Mouse (Mus musculus): ENCODE measurements around the gene Olfr1469. TPM values are rescaled to one million over a fixed set of nuclear protein-coding genes. Genes with fewer than 3 reads are reported as not detected.
"Not testable (repeated sequence)": the region's sequence is repeated elsewhere in the genome, so short reads cannot be mapped to it uniquely, and the experiment has no call there.

The Olfr1469 gene
- total RNA-seq (2021) = not detected

- DNase-seq (ENCODE audit: low spot score in 2 of 2) = no peak
- intact Hi-C loops (cut with DNase I) = no loop called here
Measured at GRCm38 (mm10) chr19:13407549-13407948, at the start of gene Olfr1469. Gene Olfr1469 (plus strand): TSS chr19:13407849.

GRCm38 (mm10) chr19:13361936-13362335 is 45.7 kb upstream of the Olfr1469 start, which contains the start of gene Olfr1467:
Gene Olfr1467 (plus strand): TSS chr19:13362236.
- intact Hi-C loops (cut with DNase I) = no loop called here
- DNase-seq (ENCODE audit: low spot score in 2 of 2) = no peak

GRCm38 (mm10) chr19:13443109-13443508 is 35.5 kb downstream of the Olfr1469 start, which contains the start of gene Olfr1471:
Gene Olfr1471 (plus strand): TSS chr19:13443409.
- DNase-seq (ENCODE audit: low spot score in 2 of 2); intact Hi-C loops (cut with DNase I): not testable (repeated sequence)

GRCm38 (mm10) chr19:13455986-13456385 is 48.3 kb downstream of the Olfr1469 start, which contains the start of gene Olfr1472:
Gene Olfr1472 (minus strand): TSS chr19:13456086.
- DNase-seq (ENCODE audit: low spot score in 2 of 2) = no peak
- intact Hi-C loops (cut with DNase I) = no loop called here

Other genes with a start within 250 kb of the Olfr1469 start
- not detected for gene Olfr1461, start 244.8 kb upstream of the Olfr1469 start, total RNA-seq (2021)
- gene Olfr1462, start 222.1 kb upstream of the Olfr1469 start, total RNA-seq (2021) = not detected
- not detected for gene Olfr1463, start 176.5 kb upstream of the Olfr1469 start, total RNA-seq (2021)
- gene Olfr1465, start 92.3 kb upstream of the Olfr1469 start, total RNA-seq (2021) = not detected
- gene Olfr1466, start 69.0 kb upstream of the Olfr1469 start, total RNA-seq (2021) = not detected
- not detected for gene Olfr1467, start 45.6 kb upstream of the Olfr1469 start, total RNA-seq (2021)
- not detected for gene Olfr1471, start 35.6 kb downstream of the Olfr1469 start, total RNA-seq (2021)
- not detected for gene Olfr1472, start 48.2 kb downstream of the Olfr1469 start, total RNA-seq (2021)
- gene Olfr1474, start 61.7 kb downstream of the Olfr1469 start, total RNA-seq (2021) = not detected
- gene Olfr1475, start 72.3 kb downstream of the Olfr1469 start, total RNA-seq (2021) = not detected
- gene Olfr1477, start 92.7 kb downstream of the Olfr1469 start, total RNA-seq (2021) = not detected
- not detected for gene Olfr1480, start 120.1 kb downstream of the Olfr1469 start, total RNA-seq (2021)
- not detected for gene Olfr1484, start 175.7 kb downstream of the Olfr1469 start, total RNA-seq (2021)
- not detected for gene Olfr1487, start 209.5 kb downstream of the Olfr1469 start, total RNA-seq (2021)
- not detected for gene Olfr1489, start 223.8 kb downstream of the Olfr1469 start, total RNA-seq (2021)
- gene Olfr1490, start 243.2 kb downstream of the Olfr1469 start, total RNA-seq (2021) = not detected

Data from left cerebral cortex, postnatal 36 days (tissue).